Mouse (Mus musculus): ENCODE data around the gene Otol1. TPM values are rescaled to one million over a fixed set of nuclear protein-coding genes. Genes with fewer than 3 reads are reported as not detected.
A peak's percentile ranks its signal among the peaks of the same experiment; 100 is the strongest.

Otol1 gene
- polyA plus RNA-seq (2012; rRNA removed): not detected in 2 replicates

- H3K27ac ChIP-seq (ENCODE audit: insufficient read depth, low read length): no peak within 1 kb of the TSS
- H3K27me3 ChIP-seq (ENCODE audit: control insufficient read depth, insufficient read depth, low read length): no peaks in the 10 kb centered on the region
- no peak within 1 kb of the TSS for H3K4me3 ChIP-seq (replicated peaks; ENCODE audit: insufficient read depth, low read depth, low read length)
- no peaks in the 10 kb centered on the region for H3K4me1 ChIP-seq (ENCODE audit: control insufficient read depth, insufficient read depth, low read length)
- WGBS: 76% methylated on average over 4 of the region's 4 CpGs
- TF ChIP-seq CTCF (IDR thresholded peaks at IDR 0.05; ENCODE audit: borderline replicate concordance, insufficient read depth, low read depth, low read length): no peak
- no peak for TF ChIP-seq POLR2A (IDR thresholded peaks at IDR 0.05; ENCODE audit: borderline replicate concordance, insufficient read depth, low read length)
- DNase-seq: no peak
Measured at GRCm38 (mm10) chr3:70007313-70007712, at the start of gene Otol1. Otol1 (plus strand) TSS chr3:70007613.

DNA sequence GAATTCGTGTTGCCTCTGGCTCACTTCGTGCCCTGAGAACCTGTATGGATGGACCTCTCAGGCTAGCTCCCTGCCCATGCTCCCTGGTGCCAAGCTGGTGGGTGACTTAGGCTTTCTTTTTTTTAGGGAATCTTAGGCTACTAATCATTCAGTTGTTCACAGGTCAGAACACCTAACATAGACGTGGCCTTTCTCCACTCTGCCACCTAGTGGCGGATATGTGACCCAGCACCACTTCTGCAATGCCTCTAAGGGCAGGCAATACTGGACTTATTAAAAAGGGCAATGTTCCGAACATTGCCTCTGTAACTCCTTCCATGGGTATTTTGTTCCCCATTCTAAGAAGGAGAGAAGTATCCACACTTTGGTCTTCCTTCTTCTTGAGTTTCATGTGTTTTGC is 45.2 kb upstream of the Otol1 start:
- no peaks in the 10 kb centered on the region for H3K4me1 ChIP-seq (ENCODE audit: control insufficient read depth, insufficient read depth, low read length)
- no peak overlapping the region for H3K27ac ChIP-seq (ENCODE audit: insufficient read depth, low read length)
- no peaks in the 10 kb centered on the region for H3K27me3 ChIP-seq (ENCODE audit: control insufficient read depth, insufficient read depth, low read length)
- 62% methylated on average over 5 of the region's 5 CpGs for WGBS
- no peak for TF ChIP-seq POLR2A (IDR thresholded peaks at IDR 0.05; ENCODE audit: borderline replicate concordance, insufficient read depth, low read length)
- TF ChIP-seq CTCF (IDR thresholded peaks at IDR 0.05; ENCODE audit: borderline replicate concordance, insufficient read depth, low read depth, low read length): peak; percentile 65
- H3K4me3 ChIP-seq (replicated peaks; ENCODE audit: insufficient read depth, low read depth, low read length): no peak overlapping the region
- DNase-seq: peak; percentile 7 to 20

GRCm38 (mm10) chr3:69971482-69972097 is 35.8 kb upstream of the Otol1 start:
- Histone ChIP-seq H3K27me3 (ENCODE audit: control insufficient read depth, insufficient read depth, low read length) (no peaks in the 10 kb centered on the region), H3K27ac (ENCODE audit: insufficient read depth, low read length) (no peak overlapping the region), H3K4me3 (replicated peaks; ENCODE audit: insufficient read depth, low read depth, low read length) (no peak overlapping the region), H3K4me1 (ENCODE audit: control insufficient read depth, insufficient read depth, low read length) (no peaks in the 10 kb centered on the region)
- WGBS: 44% methylated on average over 6 of the region's 6 CpGs
- TF ChIP-seq POLR2A (IDR thresholded peaks at IDR 0.05; ENCODE audit: borderline replicate concordance, insufficient read depth, low read length) (no peak), CTCF (IDR thresholded peaks at IDR 0.05; ENCODE audit: borderline replicate concordance, insufficient read depth, low read depth, low read length) (no peak)
- DNase-seq: no peak

- H3K27me3 ChIP-seq (ENCODE audit: control insufficient read depth, insufficient read depth, low read length): no peaks in the 10 kb centered on the region
- no peaks in the 10 kb centered on the region for H3K4me1 ChIP-seq (ENCODE audit: control insufficient read depth, insufficient read depth, low read length)
- no peak overlapping the region for H3K27ac ChIP-seq (ENCODE audit: insufficient read depth, low read length)
- TF ChIP-seq POLR2A (IDR thresholded peaks at IDR 0.05; ENCODE audit: borderline replicate concordance, insufficient read depth, low read length) (no peak), CTCF (IDR thresholded peaks at IDR 0.05; ENCODE audit: borderline replicate concordance, insufficient read depth, low read depth, low read length) (no peak)
- DNase-seq: no peak
- no peak overlapping the region for H3K4me3 ChIP-seq (replicated peaks; ENCODE audit: insufficient read depth, low read depth, low read length)
Measured at GRCm38 (mm10) chr3:69978092-69978491, 29.3 kb upstream of the Otol1 start.

GRCm38 (mm10) chr3:69993806-69994205 is 13.6 kb upstream of the Otol1 start:
- TF ChIP-seq CTCF (IDR thresholded peaks at IDR 0.05; ENCODE audit: borderline replicate concordance, insufficient read depth, low read depth, low read length) (no peak), POLR2A (IDR thresholded peaks at IDR 0.05; ENCODE audit: borderline replicate concordance, insufficient read depth, low read length) (no peak)
- Histone ChIP-seq H3K4me3 (replicated peaks; ENCODE audit: insufficient read depth, low read depth, low read length) (no peak overlapping the region), H3K27me3 (ENCODE audit: control insufficient read depth, insufficient read depth, low read length) (no peaks in the 10 kb centered on the region), H3K27ac (ENCODE audit: insufficient read depth, low read length) (no peak overlapping the region), H3K4me1 (ENCODE audit: control insufficient read depth, insufficient read depth, low read length) (no peaks in the 10 kb centered on the region)
- no peak for DNase-seq
- 78% methylated on average over 4 of the region's 4 CpGs for WGBS

- H3K27me3 ChIP-seq (ENCODE audit: control insufficient read depth, insufficient read depth, low read length): no peaks in the 10 kb centered on the region
- DNase-seq: no peak
- no peak overlapping the region for H3K4me3 ChIP-seq (replicated peaks; ENCODE audit: insufficient read depth, low read depth, low read length)
- TF ChIP-seq CTCF (IDR thresholded peaks at IDR 0.05; ENCODE audit: borderline replicate concordance, insufficient read depth, low read depth, low read length) (no peak), POLR2A (IDR thresholded peaks at IDR 0.05; ENCODE audit: borderline replicate concordance, insufficient read depth, low read length) (no peak)
- 39% methylated on average over 9 of the region's 9 CpGs for WGBS
- no peak overlapping the region for H3K27ac ChIP-seq (ENCODE audit: insufficient read depth, low read length)
- no peaks in the 10 kb centered on the region for H3K4me1 ChIP-seq (ENCODE audit: control insufficient read depth, insufficient read depth, low read length)
Measured at GRCm38 (mm10) chr3:70001540-70001939, 5.9 kb upstream of the Otol1 start.

DNA sequence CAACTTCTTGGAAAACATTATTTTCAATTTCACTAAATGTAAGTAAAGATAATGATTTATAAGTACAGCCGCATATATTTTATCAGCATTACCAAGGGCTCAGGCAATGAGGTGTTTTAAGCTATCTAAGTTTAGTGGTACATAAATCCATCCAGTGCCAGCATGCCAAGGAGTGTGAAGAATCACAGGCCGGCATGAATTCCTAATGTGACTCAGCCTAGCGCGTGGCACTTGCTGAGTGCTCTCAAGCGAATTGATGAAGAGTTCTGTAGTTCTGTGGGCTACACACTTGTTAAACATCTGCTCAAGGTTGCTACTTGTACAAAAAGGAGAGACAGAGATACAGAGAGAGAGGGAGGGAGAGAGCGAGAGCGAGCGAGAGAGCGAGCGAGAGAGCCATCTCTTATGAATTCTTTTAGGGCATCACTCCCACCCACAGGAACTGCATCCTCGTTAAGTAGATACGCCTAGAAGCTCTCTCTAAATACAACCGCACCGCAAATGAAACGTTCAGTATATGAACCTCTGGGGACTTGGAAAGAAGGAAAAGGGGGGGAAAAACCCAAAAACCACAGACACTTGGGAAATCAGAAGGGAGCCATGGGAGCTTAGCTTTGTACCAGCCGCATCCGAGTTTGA is 4.2 kb upstream of the Otol1 start:
- no peak overlapping the region for H3K4me3 ChIP-seq (replicated peaks; ENCODE audit: insufficient read depth, low read depth, low read length)
- DNase-seq: no peak

DNA sequence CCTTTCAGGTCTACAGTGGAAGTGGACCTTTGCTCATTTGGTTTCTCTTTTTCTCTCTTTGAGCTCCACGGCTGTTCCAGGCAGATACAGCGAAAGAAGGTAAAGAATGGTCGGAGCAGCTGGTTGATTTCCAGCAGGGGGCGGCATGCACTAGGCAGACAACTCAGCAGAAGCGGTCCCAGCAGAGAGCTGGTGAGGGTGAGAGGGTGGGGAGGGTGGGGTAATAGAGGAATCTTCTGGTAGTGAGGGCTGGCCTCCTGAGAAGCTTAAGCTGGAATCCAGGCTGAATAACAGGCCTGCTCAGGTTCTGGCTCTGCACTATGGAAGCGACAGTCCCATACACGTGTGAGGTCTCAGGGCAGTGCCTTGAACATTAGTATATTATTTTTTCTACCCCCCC is 3.5 kb upstream of the Otol1 start:
- H3K4me3 ChIP-seq (replicated peaks; ENCODE audit: insufficient read depth, low read depth, low read length): no peak overlapping the region
- no peak for DNase-seq
- 42% methylated on average over 7 of the region's 7 CpGs for WGBS
- TF ChIP-seq CTCF (IDR thresholded peaks at IDR 0.05; ENCODE audit: borderline replicate concordance, insufficient read depth, low read depth, low read length) (peak; percentile 16; the same call in 1 of the 2 replicates), POLR2A (IDR thresholded peaks at IDR 0.05; ENCODE audit: borderline replicate concordance, insufficient read depth, low read length) (no peak)
- H3K27me3 ChIP-seq (ENCODE audit: control insufficient read depth, insufficient read depth, low read length): no peaks in the 10 kb centered on the region
- no peak overlapping the region for H3K27ac ChIP-seq (ENCODE audit: insufficient read depth, low read length)
- H3K4me1 ChIP-seq (ENCODE audit: control insufficient read depth, insufficient read depth, low read length): no peaks in the 10 kb centered on the region

More for the DNA sequence above, 4.2 kb upstream of the Otol1 start:
- WGBS: 72% methylated on average over 17 of the region's 17 CpGs
- Histone ChIP-seq H3K27ac (ENCODE audit: insufficient read depth, low read length) (no peak overlapping the region), H3K4me1 (ENCODE audit: control insufficient read depth, insufficient read depth, low read length) (no peaks in the 10 kb centered on the region), H3K27me3 (ENCODE audit: control insufficient read depth, insufficient read depth, low read length) (no peaks in the 10 kb centered on the region)
- TF ChIP-seq CTCF (IDR thresholded peaks at IDR 0.05; ENCODE audit: borderline replicate concordance, insufficient read depth, low read depth, low read length): no peak
